Mouse (Mus musculus) right cerebral cortex, postnatal 10 days (tissue): ENCODE measurements around the gene Socs7.
A peak's percentile ranks its signal among the peaks of the same experiment; 100 is the strongest.
"Not testable (repeated sequence)": the region's sequence is repeated elsewhere in the genome, so short reads cannot be mapped to it uniquely, and the experiment has no call there.

Experiments used
- DNase-seq, 2 experiments: peaks; one replicate each; pipeline ENCODE4 v3.0.0; 2021; ENCODE audit warnings: low spot score in 2 of 2

Socs7 gene

DNA sequence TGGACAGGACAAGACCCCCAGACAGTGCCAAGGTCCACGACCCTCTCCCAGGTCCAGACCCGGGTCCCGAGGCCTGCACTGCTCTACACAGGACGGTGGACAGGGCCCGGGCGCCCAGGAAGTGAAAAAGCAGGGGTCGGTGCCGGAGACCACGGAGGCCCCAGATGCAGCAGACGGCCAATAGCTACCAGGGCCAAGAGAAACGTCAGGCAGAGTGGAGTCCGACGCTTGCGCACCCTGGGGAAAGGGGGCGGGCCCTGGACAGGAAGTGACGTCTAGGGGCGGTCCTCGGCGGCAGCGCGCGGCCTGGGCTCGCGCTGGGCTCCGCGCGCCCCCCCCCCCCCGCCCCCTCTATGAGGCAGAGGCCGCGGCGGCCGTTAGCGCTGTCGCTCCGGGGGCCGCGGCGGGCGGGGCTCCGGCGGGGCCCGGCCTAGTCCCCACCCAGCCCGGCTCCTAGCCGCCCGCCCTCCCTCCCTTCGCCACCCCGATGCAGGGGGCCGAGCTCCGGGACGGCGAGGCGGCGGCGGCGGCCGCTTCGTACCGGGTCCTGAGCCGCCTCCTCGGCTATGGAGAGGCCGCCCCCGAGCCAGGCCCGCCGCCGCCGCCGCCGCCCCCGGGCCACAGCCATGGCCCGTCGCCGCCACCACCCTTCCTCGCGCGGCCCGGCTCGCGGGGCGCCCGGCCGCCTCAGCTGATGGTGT, at the start of gene Socs7:
Socs7 (plus strand) TSS at position 604 of the 701 bp plus-strand sequence.
- peak; percentile 97 to 98 for DNase-seq

DNA sequence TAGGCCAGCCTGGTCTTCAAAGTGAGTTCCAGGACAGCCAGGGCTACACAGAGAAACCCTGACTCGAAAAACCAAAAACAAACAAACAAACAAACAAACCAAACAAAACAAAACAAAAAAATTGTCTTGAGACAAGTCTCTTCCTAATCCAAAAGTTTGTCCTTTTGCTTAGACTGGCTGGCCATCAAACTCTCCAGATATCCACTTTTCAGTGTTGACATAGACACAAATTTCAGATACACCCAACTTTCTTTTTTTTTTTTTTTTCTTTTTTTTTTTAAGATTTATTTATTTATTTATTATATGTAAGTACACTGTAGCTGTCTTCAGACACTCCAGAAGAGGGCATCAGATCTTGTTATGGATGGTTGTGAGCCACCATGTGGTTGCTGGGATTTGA, 49.5 kb upstream of the Socs7 start:
- DNase-seq = not testable (repeated sequence)

DNA sequence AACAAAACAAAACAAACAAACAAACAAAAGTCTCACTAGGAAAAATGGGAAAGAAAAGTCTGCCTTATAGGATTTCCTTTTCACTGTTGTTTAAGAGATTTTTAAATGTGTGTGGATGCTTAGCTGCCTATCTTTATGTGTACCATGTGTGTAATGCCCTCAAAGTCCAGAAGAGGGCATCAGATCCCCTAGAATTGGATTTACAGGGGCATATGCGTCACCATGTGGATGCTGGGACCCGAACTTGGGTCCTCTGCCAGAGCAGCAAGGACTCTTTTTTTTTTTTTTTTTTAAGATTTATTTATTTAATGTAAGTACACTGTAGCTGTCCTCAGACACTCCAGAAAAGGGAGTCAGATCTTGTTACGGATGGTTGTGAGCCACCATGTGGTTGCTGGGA, 48.2 kb upstream of the Socs7 start:
- DNase-seq = no peak

DNA sequence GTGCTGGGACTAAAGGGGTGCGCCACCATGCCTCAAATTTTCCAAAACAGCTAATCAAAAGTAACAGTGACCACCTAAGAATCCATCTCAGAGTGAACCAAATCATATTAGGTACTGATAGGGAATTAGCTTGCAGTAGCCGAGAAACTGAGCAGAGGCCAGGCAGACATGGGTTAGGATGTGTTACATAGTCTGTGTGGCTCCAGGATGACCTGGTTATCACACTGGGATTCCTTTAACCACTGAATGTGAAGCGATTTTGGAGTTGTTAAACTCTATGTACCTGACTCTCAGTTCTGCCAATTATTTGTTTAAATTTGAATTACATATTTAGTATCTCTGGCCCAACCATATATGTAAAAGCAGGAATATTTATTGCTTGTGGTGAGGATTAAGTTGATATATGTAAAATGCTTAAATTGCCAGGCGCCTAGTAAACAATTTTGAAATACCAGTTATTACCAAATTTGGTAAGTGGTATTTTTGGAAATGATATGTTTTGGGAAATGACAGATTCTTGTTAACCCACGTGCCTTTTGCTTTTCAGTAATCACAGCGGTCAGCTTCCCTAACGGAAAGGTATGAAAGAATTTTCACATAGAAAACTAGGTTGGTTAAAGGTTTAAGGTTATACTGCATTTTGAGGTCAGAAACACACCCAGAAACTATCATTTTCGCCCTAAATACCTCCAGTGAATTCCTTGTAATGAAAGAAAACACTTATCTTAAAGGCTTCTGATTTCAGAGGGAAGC, 47.4 kb upstream of the Socs7 start:
- no peak for DNase-seq

DNA sequence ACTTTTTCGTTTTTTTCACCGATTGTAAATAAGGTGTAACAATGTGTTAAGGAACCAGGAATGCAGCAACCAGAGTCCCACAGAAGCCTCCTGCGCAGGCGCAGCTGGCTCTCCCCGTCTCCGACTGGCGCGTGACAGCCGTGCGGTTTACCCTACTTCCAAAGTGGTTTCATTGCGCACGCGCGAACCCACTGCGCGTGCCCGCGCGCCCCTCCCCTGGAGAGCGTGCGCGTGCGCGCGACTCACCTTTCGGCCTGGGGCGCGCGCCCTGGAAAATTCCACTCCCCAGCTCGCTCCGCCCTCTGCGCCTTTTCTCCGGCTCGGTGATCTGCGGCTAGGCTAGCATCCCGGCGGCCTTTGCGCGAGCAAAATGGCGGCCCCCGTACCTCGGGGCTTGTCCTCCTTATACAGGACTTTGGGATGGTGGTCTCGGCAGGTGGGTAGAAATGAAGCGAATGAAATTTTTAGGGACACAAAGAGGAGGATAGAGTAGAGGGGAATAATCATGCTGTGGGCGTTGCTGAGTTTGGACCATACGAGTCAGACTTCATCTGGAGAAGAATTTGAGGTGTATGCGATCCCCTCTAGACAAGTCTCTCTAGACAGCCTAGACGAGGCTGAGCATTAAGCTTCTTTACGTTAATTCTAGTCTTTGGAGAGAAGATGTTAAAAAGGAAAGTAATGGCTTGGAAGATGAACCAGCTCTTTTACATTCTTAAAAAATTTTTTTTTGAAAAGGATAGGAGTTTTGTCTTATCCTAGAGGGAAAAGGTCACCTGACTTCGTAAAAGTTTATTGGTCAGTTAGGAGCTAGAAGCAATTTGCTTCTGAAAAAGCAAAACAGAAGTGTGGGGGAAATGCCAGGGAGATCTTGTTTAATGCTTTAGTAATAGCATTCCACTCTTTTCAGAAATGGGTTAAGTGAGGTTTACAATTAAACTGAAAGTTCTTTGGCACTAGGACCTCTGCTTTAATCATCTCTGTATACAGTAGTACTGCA, 46.5 kb upstream of the Socs7 start, which contains the start of gene Mrpl45:
Mrpl45 (plus strand) TSS at position 213 of the 1,000 bp plus-strand sequence.
- peak; percentile 98 to 99 for DNase-seq

DNA sequence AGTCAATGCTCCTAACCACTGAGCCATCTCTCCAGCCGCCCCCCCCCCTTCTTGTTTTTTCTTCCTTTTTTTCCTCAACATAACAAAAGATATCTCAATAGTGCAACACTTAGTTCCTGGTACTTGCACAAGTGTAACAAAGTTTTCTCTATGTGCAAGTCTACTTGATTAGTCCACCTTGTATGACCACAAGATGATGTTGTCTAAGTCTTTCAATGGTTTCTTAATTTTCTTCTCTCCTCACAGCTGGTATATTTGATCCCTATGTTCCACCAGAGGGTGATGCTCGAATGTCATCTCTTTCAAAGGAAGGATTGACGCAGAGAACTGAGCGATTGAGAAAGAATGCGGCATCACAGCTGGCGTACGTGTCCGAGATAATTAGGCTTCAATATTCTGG, 41.2 kb upstream of the Socs7 start:
- DNase-seq = no peak

DNA sequence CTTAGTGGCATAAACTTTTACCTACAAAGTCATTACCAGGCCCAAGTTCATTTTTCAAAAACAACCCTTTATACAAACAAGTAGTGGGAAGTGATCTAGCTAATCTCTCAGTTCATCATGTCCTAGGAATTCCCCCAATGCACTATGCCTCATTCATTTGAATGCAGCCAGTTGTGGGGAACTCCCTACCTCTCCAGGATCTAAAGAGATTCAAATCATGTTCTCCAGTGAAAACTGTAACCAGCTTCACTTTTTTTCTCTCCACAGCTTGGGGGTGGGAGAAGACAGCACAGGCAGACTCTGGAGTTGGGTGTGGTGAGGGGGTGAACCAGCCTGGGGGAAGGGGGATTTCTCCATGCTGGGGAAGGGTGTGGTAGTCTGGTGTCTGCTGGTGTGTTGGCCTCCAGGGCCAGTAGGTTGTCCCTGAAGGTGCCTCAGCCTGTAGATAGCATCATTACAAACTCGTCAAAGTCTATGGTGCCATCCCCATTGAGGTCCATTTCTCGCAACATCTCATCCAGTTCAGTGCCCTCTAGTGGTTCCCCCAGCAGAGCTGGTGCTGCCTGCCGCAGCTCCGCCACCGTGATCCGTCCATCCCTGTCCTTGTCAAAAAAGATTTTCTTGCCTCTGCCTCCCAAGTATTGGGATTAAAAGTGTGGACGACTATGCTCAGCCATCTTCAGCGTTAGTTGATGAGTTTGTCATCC, 40.3 kb upstream of the Socs7 start:
- not testable (repeated sequence) for DNase-seq

DNA sequence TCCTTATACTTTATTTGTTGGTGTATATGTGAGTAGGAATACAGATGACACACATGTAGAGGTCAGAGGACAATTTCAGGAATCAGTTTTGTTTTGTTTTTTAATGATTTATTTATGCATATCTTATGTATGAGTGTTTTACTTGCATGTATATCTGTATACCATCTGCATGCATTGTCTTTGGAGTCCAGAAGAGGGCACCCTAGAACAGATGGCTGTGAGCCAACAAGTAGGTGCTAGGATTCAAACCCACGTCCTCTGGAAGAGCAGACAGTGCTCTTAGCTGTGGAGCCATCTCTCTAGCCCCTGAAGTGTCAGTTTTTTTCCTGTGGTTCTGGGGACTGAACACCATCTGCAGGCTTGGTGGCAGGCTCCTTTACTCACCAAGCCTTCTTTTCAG, 37.1 kb upstream of the Socs7 start:
- DNase-seq = no peak

DNA sequence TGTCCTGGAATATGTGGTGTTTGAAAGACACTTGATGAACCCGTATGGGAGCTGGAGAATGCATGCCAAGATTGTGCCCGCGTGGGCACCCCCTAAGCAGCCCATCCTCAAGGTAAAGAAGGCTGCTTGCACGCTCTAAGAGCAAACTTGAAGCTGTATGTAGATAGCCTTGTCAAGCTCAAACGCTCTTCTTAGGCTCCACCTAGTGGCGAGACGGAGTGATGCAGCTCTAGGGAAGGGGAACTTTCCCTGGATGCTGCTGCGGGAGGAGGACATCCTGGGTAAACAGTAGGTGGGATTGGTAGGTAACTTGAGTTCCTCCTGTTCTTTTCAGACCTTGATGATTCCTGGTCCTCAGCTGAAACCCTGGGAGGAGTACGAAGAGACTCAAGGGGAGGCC, 34.2 kb upstream of the Socs7 start:
- DNase-seq = peak; percentile 58 to 79

DNA sequence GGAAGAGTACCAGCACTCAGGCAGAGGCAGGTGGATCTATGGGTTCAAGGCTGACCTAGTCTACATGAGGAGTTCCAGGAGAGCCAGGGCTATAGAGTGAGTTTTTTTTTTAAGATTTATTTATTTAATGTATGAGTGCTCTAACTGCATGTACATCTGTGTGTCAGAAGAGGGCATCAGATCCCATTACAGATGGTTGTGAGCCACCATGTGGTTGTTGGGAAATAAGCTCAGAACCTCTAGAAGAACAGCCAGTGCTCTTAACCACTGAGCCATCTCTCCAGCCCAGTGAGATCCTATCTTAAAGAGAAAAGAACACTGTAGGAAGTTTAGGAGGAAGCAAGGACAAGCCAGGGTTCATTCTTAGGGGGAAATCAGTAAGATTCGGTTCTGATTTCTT, 32.0 kb upstream of the Socs7 start:
- no peak for DNase-seq

DNA sequence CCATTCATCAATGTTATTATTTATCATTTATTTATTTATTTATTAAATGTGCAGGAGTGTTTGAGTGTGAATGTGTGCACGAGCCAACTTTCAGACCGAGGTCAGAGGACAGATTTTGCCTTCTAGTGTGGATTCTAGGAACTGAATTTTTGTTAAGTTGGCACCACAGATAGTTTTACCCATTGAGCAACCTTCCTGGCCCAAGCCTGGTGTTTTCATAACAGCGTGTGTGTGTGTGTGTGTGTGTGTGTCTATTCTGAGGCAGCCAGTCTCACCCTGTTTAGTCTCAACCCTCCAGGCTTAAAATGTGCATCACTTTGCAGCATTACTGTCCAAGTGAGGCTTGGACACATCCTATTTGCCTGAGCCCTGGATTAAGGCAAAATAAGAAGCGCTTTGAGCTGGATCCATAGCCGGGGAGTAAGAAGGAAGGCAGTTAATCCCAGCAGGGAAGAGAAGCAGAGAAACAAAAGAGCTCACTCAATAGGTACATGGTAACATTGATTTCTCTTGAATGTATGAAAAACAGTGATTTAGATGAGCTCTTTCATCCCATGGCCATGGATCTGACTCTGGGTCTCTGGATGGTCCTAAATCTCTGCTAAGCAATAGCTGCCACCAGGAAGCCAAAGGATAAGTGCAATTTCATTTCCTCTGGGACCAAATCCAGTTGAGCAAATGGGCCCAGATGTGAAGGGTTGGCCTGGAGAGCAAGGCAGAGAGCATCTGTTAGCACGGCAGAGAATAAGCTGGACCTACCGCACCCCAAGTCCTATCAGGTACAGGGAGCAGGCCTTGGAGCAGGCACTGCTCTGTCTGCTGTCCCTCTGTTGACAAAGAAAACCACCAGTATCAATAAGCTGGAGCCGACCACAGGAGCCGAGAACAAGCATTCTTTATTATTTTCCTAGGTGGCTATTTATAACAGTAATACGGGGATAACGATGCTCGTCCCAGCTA, 30.8 kb upstream of the Socs7 start:
- DNase-seq = no peak

DNA sequence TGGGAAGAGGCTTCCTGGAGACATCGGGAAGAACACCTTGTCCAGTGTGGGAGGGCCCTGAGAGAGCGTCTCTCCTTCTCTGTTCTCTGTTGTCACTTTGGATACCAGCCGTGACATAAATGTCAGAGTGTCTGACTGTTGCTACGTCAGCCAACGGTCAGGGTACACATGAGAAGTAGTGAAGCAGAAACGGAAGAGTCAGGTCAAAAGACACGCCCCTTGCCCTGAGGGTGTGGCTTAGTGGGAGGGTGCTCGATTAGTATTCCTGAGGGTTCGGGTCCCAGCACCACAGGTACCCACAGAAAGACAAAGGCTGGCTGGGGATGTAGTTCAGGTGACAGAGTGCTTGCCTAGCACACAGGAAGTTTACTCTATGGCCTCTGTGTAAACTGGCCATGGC, 29.3 kb upstream of the Socs7 start:
- no peak for DNase-seq

DNA sequence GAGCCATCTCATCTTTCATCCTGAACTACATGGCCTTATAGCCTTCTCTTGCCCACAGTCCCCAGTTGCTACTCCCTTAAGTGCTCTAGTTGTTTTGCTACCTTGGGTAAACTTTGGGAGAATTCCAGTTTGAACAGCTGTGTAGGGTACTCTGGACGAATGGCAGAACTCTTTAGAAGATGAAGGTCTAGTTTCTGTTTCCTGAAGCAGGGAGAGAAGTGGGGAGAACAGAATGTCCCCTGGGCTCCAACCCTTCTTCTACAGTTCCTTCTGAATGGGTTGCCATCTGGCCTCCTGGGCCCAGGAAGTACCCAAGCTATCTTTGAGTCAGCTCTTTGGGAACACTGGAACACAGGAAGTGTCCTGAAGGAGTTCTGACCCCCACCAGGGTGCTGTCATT, 28.5 kb upstream of the Socs7 start:
- DNase-seq = no peak

DNA sequence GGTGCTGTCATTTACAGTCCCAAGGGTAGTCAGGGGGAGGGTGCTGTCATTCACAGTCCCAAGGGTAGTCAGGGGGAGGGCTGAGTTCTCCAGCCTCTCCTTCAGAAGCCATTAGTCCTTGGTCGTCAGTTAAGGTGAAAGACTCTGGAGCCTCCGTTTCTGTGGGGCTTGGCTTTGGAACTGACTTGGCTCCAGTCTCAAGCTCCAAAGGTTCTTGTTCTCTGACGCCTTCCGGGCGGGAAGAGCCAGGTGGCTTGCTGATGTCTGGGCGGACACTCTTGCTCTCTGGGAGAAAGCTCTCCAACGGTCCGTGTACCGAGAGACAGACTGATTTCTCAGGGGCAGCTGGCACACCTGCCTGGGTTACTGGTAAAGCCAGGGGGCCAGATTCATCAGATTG, 28.0 kb upstream of the Socs7 start:
- DNase-seq = no peak

DNA sequence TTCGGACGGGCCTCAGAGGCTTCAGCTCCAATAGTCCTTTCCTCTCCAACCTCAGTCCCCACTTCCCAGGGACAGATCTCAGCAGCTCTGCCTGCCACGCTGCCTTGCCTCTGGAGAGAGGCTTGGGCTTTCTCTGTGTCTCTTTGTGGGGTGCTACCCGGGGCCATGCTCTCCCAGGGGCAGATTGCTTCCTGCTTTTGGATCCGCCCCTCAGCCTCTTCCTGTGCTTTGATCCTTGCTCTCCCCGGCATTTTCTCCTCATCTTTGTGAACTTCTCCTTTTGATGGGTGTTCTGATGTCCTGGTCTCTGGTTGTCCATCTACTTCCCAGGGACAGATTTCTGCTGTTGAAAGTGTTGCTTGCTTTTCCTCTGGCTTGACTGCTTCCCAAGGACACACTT, 26.1 kb upstream of the Socs7 start:
- no peak for DNase-seq

DNA sequence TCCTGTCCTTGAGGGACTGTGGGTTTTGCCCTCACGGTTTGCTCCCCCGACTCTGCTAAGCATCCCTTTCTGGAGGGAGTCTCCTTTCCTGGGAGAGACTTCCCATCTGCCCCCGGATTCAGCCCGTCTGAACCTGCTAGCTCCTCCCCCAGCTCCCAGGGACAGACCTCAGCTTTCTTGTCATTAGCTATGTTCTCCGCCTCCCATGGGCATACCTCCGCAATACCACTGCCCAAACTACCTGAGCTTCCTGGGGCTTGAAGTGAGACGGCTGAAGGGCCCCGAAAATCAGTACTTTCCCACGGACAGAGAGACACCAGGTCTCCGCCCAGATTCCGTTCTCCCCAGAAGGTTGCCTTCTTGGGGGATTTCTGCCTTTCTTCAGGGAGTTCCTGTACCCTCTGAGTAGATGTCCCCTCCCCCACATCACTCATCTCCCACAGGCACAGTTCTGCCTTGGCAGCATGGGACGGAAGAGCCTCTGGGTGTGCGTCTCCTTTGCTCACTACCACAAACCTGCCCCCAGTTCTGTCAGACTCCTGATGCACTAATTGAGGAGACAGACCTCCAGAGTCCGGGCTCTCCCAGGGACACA, 25.5 kb upstream of the Socs7 start:
- no peak for DNase-seq

DNA sequence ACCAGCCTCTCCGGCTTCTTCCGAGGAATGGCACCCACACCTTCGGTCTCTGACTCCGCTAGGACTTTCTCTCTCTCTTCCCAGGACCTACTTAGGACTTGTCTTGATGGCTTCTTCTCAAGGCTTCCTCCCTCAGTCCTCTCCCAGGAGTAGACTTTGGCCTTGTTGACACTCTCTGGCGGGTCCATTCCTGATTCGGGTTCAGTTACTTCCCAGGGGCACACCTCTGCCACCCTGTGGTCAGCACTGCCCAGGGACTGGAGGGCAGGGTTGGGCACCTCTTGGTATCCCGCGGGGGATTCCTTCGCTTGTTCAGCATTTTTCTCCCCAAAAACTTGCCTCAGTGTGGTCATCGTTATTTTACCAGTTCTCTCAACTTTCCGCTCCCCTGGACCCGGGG, 25.0 kb upstream of the Socs7 start:
- no peak for DNase-seq

DNA sequence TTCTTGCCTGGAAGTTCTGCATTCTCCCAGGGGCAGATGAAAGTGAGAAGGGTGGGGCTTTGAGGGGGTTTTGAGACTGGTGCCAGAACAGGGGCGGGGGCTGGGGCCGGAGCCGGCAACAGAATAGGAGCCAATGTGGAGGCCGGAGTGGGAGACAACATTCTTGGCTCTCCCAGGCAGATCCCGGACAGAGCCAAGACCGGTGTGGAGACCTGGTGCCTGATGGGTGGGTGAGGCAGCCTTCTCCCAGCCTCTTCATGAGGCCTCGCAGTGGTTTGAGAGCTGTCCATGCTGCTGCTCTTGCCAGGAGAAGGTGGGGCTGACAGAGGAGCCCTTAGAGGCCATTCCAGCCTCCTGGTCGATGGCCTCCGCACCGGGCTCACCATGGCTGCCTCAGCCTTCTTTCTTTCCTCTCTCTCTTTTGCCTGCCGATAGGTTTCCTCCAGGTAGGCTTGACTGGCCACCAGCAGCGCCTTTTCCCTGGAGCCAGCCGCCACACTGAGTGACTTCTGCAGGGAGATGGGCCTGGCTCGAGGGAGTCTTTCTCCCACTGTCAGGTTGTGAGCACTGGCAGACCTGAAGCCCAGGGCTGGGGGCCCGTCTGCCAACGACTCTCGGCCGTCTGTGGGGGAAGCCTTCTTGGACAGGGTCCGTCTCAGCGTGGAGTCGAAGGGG, 23.9 kb upstream of the Socs7 start:
- no peak for DNase-seq

DNA sequence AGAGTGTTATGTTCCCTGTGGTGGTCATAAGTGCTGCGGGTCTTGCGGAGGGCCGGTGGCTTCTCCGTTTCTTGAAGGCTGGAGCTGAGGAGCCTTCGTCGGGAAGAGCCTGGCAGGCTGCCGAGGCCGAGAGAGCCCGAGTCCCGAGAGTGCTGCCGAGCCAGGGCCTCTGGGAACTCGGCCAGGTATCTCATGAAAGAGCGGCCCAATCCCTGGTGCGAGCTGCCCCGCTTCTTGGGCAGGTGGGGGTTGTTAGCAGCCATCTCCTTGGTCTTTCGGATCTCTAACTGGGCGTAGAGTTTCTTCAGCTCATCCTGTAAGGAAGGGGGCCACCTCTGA, 23.4 kb upstream of the Socs7 start:
- DNase-seq = peak; percentile 84 to 87
